Mouse (Mus musculus) midbrain, embryonic 13.5 days (tissue): ENCODE data around the gene Olfr967. TPM values are rescaled to one million over a fixed set of nuclear protein-coding genes. Genes with fewer than 3 reads are reported as not detected.
"Not testable (repeated sequence)": the region's sequence is repeated elsewhere in the genome, so short reads cannot be mapped to it uniquely, and the experiment has no call there.

Source experiments
- ATAC-seq: fragments of 200-750 bp; cut with Nextera tagmentation; 2 replicates; pipeline ENCODE4 v1.8.0; 2017; ENCODE audit warnings: mild to moderate bottlenecking, moderate TSS enrichment, moderate library complexity
- H3K27ac ChIP-seq: fragments of 300-500 bp; sonication (generic); 2 replicates; pipeline ENCODE4 v1.5.1; 2015; ENCODE audit warnings: inconsistent platforms, mild to moderate bottlenecking, moderate library complexity
- H3K27me3 ChIP-seq: fragments of 300-500 bp; sonication (generic); 2 replicates; pipeline ENCODE4 v1.6.1; 2015; ENCODE audit warnings: mild to moderate bottlenecking, inconsistent platforms
- H3K36me3 ChIP-seq: fragments of 300-500 bp; sonication (generic); 2 replicates; pipeline ENCODE4 v1.6.1; 2015; ENCODE audit warnings: mild to moderate bottlenecking, inconsistent platforms
- H3K4me1 ChIP-seq: fragments of 300-500 bp; sonication (generic); replicated peaks from 2 replicates; pipeline ENCODE4 v1.6.1; 2015; ENCODE audit warnings: inconsistent platforms
- H3K4me2 ChIP-seq: fragments of 300-500 bp; sonication (generic); replicated peaks from 2 replicates; pipeline ENCODE4 v1.6.1; 2015; ENCODE audit warnings: moderate library complexity, mild to moderate bottlenecking, inconsistent platforms
- H3K4me3 ChIP-seq: fragments of 300-500 bp; sonication (generic); replicated peaks from 2 replicates; pipeline ENCODE4 v1.5.1; 2015; ENCODE audit warnings: mild to moderate bottlenecking, inconsistent platforms
- H3K9ac ChIP-seq: fragments of 300-500 bp; sonication (generic); replicated peaks from 2 replicates; pipeline ENCODE4 v1.6.1; 2015; ENCODE audit warnings: mild to moderate bottlenecking, inconsistent platforms
- H3K9me3 ChIP-seq: fragments of 300-500 bp; sonication (generic); 2 replicates; pipeline ENCODE4 v1.6.1; 2016; ENCODE audit warnings: mild to moderate bottlenecking, inconsistent platforms
- WGBS: fragments of 180-500 bp; shearing (Covaris S2); methylation state at CpG from one replicate; pipeline ENCODE4 v1.1.7; 2015; 5-methylcytosine and 5-hydroxymethylcytosine counted together
- polyA plus RNA-seq: library from polyadenylated mRNA; unstranded; fragments of >200 nt; fragmentation: Nextera tagmentation; extraction: Ambion mirVana; gene quantifications from 2 replicates; pipeline ENCODE4 v1.2.1, GENCODE M21; 2015

Olfr967 gene
- polyA plus RNA-seq, result not detected in 2 replicates

GRCm38 (mm10) chr9:39745949-39746348, at the start of gene Olfr967:
TSS of gene Olfr967 (plus strand) at chr9:39746249.
- Histone ChIP-seq H3K27ac (no peak within 1 kb of the TSS), H3K4me1 (no peaks in the 10 kb centered on the region), H3K4me2 (no peak within 1 kb of the TSS), H3K27me3 (no peaks in the 10 kb centered on the region), H3K36me3 (no peaks in the 10 kb centered on the region), H3K9ac (no peak within 1 kb of the TSS), H3K4me3 (no peak within 1 kb of the TSS), H3K9me3 (no peaks in the 10 kb centered on the region)
- no peak for ATAC-seq

- H3K36me3 ChIP-seq, ATAC-seq, H3K9me3 ChIP-seq, H3K27me3 ChIP-seq, H3K27ac ChIP-seq, H3K4me2 ChIP-seq, H3K4me1 ChIP-seq, H3K9ac ChIP-seq, H3K4me3 ChIP-seq: not testable (repeated sequence)
- WGBS, result 86% methylated on average over 8 of the region's 8 CpGs
Measured at GRCm38 (mm10) chr9:39701123-39701522, 44.9 kb upstream of the Olfr967 start.

DNA sequence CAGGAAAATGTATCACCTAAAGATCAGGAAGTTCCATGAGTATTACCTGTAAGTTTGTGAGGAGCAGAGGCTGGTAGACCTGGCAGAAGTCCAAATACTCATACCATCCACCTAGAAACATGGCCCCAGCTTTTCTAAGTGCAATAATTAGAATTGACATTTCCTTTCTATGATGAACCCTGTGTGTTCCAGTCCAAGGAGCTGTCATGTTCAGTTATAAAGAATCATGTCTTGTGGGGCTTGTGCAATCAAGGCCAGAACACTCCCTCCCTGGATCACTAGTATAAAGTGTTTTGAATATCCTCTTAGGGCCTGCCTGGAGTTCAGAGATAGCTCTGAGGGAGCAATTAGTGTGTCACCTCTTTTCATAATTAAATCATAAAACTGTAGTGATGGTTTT, 39.0 kb upstream of the Olfr967 start, which contains the start of gene Olfr149:
Olfr149 (minus strand) TSS at position 101 of the 400 bp plus-strand sequence.
- H3K4me3 ChIP-seq, result no peak within 1 kb of the TSS
- no peaks in the 10 kb centered on the region for H3K27me3 ChIP-seq
- H3K36me3 ChIP-seq, result no peaks in the 10 kb centered on the region
- H3K27ac ChIP-seq, result no peak within 1 kb of the TSS
- H3K9me3 ChIP-seq, result no peaks in the 10 kb centered on the region
- H3K9ac ChIP-seq, result no peak within 1 kb of the TSS
- ATAC-seq, result no peak
- no peak within 1 kb of the TSS for H3K4me2 ChIP-seq
- H3K4me1 ChIP-seq, result no peaks in the 10 kb centered on the region

DNA sequence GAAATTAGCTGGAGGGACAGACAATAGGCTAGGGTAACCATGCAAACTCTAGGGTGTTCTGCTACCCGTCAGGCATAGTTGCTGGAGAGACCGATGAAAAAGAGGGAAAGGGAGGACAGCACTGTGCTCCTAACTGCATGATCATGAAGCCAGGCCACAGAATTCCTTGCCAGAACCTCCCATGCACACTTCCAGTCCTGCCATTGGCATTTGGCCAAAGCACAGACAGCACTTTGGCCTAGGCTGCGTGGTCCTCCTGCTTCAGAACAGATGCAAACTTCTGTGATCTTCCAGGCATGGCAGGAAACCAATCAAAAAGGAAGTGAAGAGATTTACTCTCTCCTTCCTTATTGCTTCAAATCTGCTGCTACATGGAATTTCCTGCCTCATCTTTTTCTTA, 37.1 kb upstream of the Olfr967 start:
- Histone ChIP-seq H3K4me1 (no peaks in the 10 kb centered on the region), H3K4me2 (no peak overlapping the region), H3K27me3 (no peaks in the 10 kb centered on the region), H3K9ac (no peak overlapping the region), H3K4me3 (no peak overlapping the region), H3K9me3 (no peaks in the 10 kb centered on the region), H3K36me3 (no peaks in the 10 kb centered on the region), H3K27ac (no peak overlapping the region)
- 80% methylated on average over 3 of the region's 3 CpGs for WGBS
- no peak for ATAC-seq

GRCm38 (mm10) chr9:39711053-39711452, 35.0 kb upstream of the Olfr967 start, which contains the start of gene Olfr965:
TSS of gene Olfr965 (plus strand) at chr9:39711353.
- Histone ChIP-seq H3K9ac (no peak within 1 kb of the TSS), H3K4me3 (no peak within 1 kb of the TSS), H3K36me3 (no peaks in the 10 kb centered on the region), H3K4me2 (no peak within 1 kb of the TSS), H3K9me3 (no peaks in the 10 kb centered on the region), H3K27me3 (no peaks in the 10 kb centered on the region), H3K27ac (no peak within 1 kb of the TSS), H3K4me1 (no peaks in the 10 kb centered on the region)
- ATAC-seq, result no peak

- ATAC-seq, result no peak
- no peak within 1 kb of the TSS for H3K9ac ChIP-seq
Measured at GRCm38 (mm10) chr9:39730678-39731077, 15.4 kb upstream of the Olfr967 start, which contains the start of gene Olfr150. TSS of gene Olfr150 (plus strand) at chr9:39730978.

DNA sequence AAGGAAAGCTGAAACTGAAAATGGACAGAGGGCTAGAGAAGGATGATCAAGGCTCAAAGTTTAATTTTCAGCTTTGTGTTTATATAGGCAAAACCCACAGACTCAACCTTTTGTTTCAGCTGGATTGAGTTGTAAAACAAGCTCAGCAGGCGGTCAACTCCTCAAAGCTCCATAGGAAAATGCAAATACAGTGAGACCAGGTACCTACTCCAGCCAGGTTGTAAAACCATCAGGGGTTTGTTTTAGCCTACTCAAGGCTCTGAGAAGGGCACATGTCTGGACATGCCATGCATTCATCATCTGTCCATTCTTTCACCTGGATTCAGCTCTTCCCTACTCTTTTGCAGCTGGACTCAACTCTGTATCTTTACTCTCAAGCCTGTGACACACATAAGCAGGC, 5.3 kb upstream of the Olfr967 start:
- Histone ChIP-seq H3K9ac (no peak overlapping the region), H3K36me3 (no peaks in the 10 kb centered on the region), H3K4me2 (no peak overlapping the region), H3K4me1 (no peaks in the 10 kb centered on the region), H3K27ac (no peak overlapping the region), H3K27me3 (no peaks in the 10 kb centered on the region), H3K9me3 (no peaks in the 10 kb centered on the region), H3K4me3 (no peak overlapping the region)
- ATAC-seq, result no peak
- WGBS, result 97% methylated on average over 1 of the region's 1 CpGs

More at GRCm38 (mm10) chr9:39730678-39731077, 15.4 kb upstream of the Olfr967 start, which contains the start of gene Olfr150:
- Histone ChIP-seq H3K27me3 (no peaks in the 10 kb centered on the region), H3K9me3 (no peaks in the 10 kb centered on the region), H3K36me3 (no peaks in the 10 kb centered on the region), H3K4me3 (no peak within 1 kb of the TSS), H3K4me2 (no peak within 1 kb of the TSS), H3K4me1 (no peaks in the 10 kb centered on the region), H3K27ac (no peak within 1 kb of the TSS)

- ATAC-seq, result no peak
- Histone ChIP-seq H3K4me1 (no peaks in the 10 kb centered on the region), H3K9ac (no peak overlapping the region), H3K27me3 (no peaks in the 10 kb centered on the region), H3K9me3 (no peaks in the 10 kb centered on the region), H3K4me2 (no peak overlapping the region), H3K36me3 (no peaks in the 10 kb centered on the region), H3K27ac (no peak overlapping the region), H3K4me3 (no peak overlapping the region)
- 83% methylated on average over 1 of the region's 1 CpGs for WGBS
Measured at GRCm38 (mm10) chr9:39746428-39746827, 379 bp downstream of the Olfr967 start.

GRCm38 (mm10) chr9:39783153-39783552, 37.1 kb downstream of the Olfr967 start, which contains the start of gene Olfr968:
TSS of gene Olfr968 (minus strand) at chr9:39783253.
- no peak for ATAC-seq
- Histone ChIP-seq H3K9me3 (no peaks in the 10 kb centered on the region), H3K9ac (no peak within 1 kb of the TSS), H3K4me1 (no peaks in the 10 kb centered on the region), H3K27me3 (no peaks in the 10 kb centered on the region), H3K36me3 (no peaks in the 10 kb centered on the region), H3K4me3 (no peak within 1 kb of the TSS), H3K4me2 (no peak within 1 kb of the TSS), H3K27ac (no peak within 1 kb of the TSS)
- 86% methylated on average over 1 of the region's 1 CpGs for WGBS

GRCm38 (mm10) chr9:39790558-39790957, 44.5 kb downstream of the Olfr967 start, which contains the start of gene Olfr969:
TSS of gene Olfr969 (plus strand) at chr9:39790945.
- H3K4me1 ChIP-seq, result no peaks in the 10 kb centered on the region
- no peaks in the 10 kb centered on the region for H3K36me3 ChIP-seq
- H3K4me3 ChIP-seq, result no peak within 1 kb of the TSS
- H3K27ac ChIP-seq, result no peak within 1 kb of the TSS
- WGBS, result 76% methylated on average over 2 of the region's 2 CpGs
- H3K4me2 ChIP-seq, result no peak within 1 kb of the TSS
- ATAC-seq, result no peak
- H3K9me3 ChIP-seq, result no peaks in the 10 kb centered on the region
- no peaks in the 10 kb centered on the region for H3K27me3 ChIP-seq
- no peak within 1 kb of the TSS for H3K9ac ChIP-seq

Other genes starting within 250 kb of the Olfr967 start
- gene Olfr957, start 230.4 kb upstream of the Olfr967 start, polyA plus RNA-seq, result not detected in 2 replicates
- not detected in 2 replicates for gene Olfr958, start 192.2 kb upstream of the Olfr967 start, polyA plus RNA-seq
- not detected in 2 replicates for gene Olfr959, start 170.7 kb upstream of the Olfr967 start, polyA plus RNA-seq
- gene AW551984, start 141.8 kb upstream of the Olfr967 start, polyA plus RNA-seq, result 59.7 and 66.7 TPM in 2 replicates
- gene Olfr148, start 135.6 kb upstream of the Olfr967 start, polyA plus RNA-seq, result not detected in 2 replicates
- not detected in 2 replicates for gene Olfr960, start 124.9 kb upstream of the Olfr967 start, polyA plus RNA-seq
- not detected in 2 replicates for gene Olfr961, start 101.2 kb upstream of the Olfr967 start, polyA plus RNA-seq
- not detected in 2 replicates for gene Olfr963, start 79.0 kb upstream of the Olfr967 start, polyA plus RNA-seq
- not detected in 2 replicates for gene Olfr149, start 39.1 kb upstream of the Olfr967 start, polyA plus RNA-seq
- gene Olfr965, start 34.9 kb upstream of the Olfr967 start, polyA plus RNA-seq, result not detected in 2 replicates
- not detected in 2 replicates for gene Olfr150, start 15.3 kb upstream of the Olfr967 start, polyA plus RNA-seq
- not detected in 2 replicates for gene Olfr968, start 37.0 kb downstream of the Olfr967 start, polyA plus RNA-seq
- not detected in 2 replicates for gene Olfr969, start 44.7 kb downstream of the Olfr967 start, polyA plus RNA-seq
- not detected in 2 replicates for gene Olfr970, start 62.6 kb downstream of the Olfr967 start, polyA plus RNA-seq
- gene Olfr971, start 90.6 kb downstream of the Olfr967 start, polyA plus RNA-seq, result not detected in 2 replicates
- not detected in 2 replicates for gene Olfr972, start 120.2 kb downstream of the Olfr967 start, polyA plus RNA-seq
- gene Olfr229, start 161.1 kb downstream of the Olfr967 start, polyA plus RNA-seq, result not detected in 2 replicates
- not detected in 2 replicates for gene Olfr974, start 191.3 kb downstream of the Olfr967 start, polyA plus RNA-seq
- gene Olfr975, start 205.8 kb downstream of the Olfr967 start, polyA plus RNA-seq, result 0.05 TPM in 1 of 2 replicates, not detected in the other
- not detected in 2 replicates for gene Olfr976, start 214.9 kb downstream of the Olfr967 start, polyA plus RNA-seq
- gene Olfr978, start 245.9 kb downstream of the Olfr967 start, polyA plus RNA-seq, result not detected in 2 replicates